Mouse (Mus musculus): ENCODE measurements around the gene Corin. TPM values are rescaled to one million over a fixed set of nuclear protein-coding genes. Genes with fewer than 3 reads are reported as not detected.

Corin gene
- polyA plus RNA-seq, 1 experiment from 2014 or later = 0.16 TPM

DNA sequence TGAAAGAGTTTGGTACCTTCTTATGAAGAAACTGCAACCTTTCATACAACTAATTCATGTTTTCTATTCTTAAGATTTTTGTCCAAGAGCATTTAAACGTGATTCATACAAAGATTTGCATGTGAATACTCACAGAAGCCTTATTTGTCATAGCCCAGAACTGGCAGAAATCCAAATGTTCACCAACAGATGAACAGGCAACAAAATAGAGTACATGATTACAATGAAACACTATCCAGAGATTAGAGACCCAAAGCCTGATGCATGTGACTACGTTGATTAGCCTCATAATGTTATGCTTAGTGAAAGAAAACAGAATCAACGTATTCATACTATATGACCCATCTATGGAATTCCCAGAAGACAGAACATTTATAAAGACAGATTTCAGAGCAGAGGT lies 140.4 kb downstream of the Corin start:
- H3K4me1 ChIP-seq (replicated peaks; ENCODE audit: control insufficient read depth, insufficient read depth, low read length) = no peaks in the 10 kb centered on the region
- WGBS = 14% methylated on average over 3 of the region's 3 CpGs
- no peak overlapping the region for H3K27ac ChIP-seq (ENCODE audit: low read length)
- H3K36me3 ChIP-seq (ENCODE audit: control insufficient read depth, insufficient read depth) = no peaks in the 10 kb centered on the region
- no peaks in the 10 kb centered on the region for H3K27me3 ChIP-seq (replicated peaks; ENCODE audit: control insufficient read depth, insufficient read depth, low read length)
- H3K9me3 ChIP-seq (ENCODE audit: control insufficient read depth, low read length) = no peaks in the 10 kb centered on the region
- H3K9ac ChIP-seq (replicated peaks; ENCODE audit: low read depth, low read length) = no peak overlapping the region
- no peak for ATAC-seq
- H3K4me2 ChIP-seq (ENCODE audit: low read length) = no peak overlapping the region
- no peak overlapping the region for H3K4me3 ChIP-seq (replicated peaks; ENCODE audit: low read length)

GRCm38 (mm10) chr5:72353746-72354145 lies 150.5 kb downstream of the Corin start:
- H3K4me1 ChIP-seq (replicated peaks; ENCODE audit: control insufficient read depth, insufficient read depth, low read length) = no peaks in the 10 kb centered on the region; the same call in 1 of the 2 replicates
- H3K36me3 ChIP-seq (ENCODE audit: control insufficient read depth, insufficient read depth) = no peaks in the 10 kb centered on the region
- WGBS = 71% methylated on average over 4 of the region's 4 CpGs
- no peak overlapping the region for H3K4me3 ChIP-seq (replicated peaks; ENCODE audit: low read length)
- no peaks in the 10 kb centered on the region for H3K9me3 ChIP-seq (ENCODE audit: control insufficient read depth, low read length)
- no peak for ATAC-seq
- H3K4me2 ChIP-seq (ENCODE audit: low read length) = no peak overlapping the region
- no peak overlapping the region for H3K9ac ChIP-seq (replicated peaks; ENCODE audit: low read depth, low read length)
- no peak overlapping the region for H3K27ac ChIP-seq (ENCODE audit: low read length)
- no peaks in the 10 kb centered on the region for H3K27me3 ChIP-seq (replicated peaks; ENCODE audit: control insufficient read depth, insufficient read depth, low read length)

- peak; percentile 98 for ATAC-seq
- Histone ChIP-seq H3K9ac (replicated peaks; ENCODE audit: low read depth, low read length) (no peak overlapping the region), H3K9me3 (ENCODE audit: control insufficient read depth, low read length) (no peaks in the 10 kb centered on the region), H3K4me2 (ENCODE audit: low read length) (no peak overlapping the region), H3K36me3 (ENCODE audit: control insufficient read depth, insufficient read depth) (no peaks in the 10 kb centered on the region), H3K27me3 (replicated peaks; ENCODE audit: control insufficient read depth, insufficient read depth, low read length) (no peaks in the 10 kb centered on the region), H3K4me3 (replicated peaks; ENCODE audit: low read length) (no peak overlapping the region), H3K27ac (ENCODE audit: low read length) (no peak overlapping the region), H3K4me1 (replicated peaks; ENCODE audit: control insufficient read depth, insufficient read depth, low read length) (no peaks in the 10 kb centered on the region; the same call in 1 of the 2 replicates)
- WGBS = 35% methylated on average over 5 of the region's 5 CpGs
These were observed 154.1 kb downstream of the Corin start for GRCm38 (mm10) chr5:72350081-72350758.

DNA sequence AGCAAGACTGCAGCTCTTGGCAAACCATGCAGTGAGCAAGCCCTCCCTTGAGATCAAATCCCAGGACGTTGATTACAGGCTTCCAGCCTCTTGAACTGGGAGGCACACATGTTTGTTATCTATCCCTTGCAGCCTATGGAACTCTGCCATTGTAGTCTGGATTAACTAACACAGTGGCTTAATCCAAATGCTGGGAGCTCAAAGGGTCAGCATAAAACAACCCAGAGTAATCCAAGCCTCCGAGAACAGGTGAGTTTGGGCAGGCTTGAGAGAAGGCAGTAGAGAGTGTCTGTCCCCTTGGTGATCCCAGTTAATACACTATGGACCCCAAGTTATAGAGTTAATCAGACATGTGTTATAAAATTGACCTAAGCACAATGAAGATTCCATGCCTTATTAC lies 155.7 kb downstream of the Corin start:
- no peak overlapping the region for H3K4me3 ChIP-seq (replicated peaks; ENCODE audit: low read length)
- no peak overlapping the region for H3K4me2 ChIP-seq (ENCODE audit: low read length)
- 44% methylated on average over 2 of the region's 2 CpGs for WGBS
- no peaks in the 10 kb centered on the region for H3K4me1 ChIP-seq (replicated peaks; ENCODE audit: control insufficient read depth, insufficient read depth, low read length)
- no peak for ATAC-seq
- no peaks in the 10 kb centered on the region for H3K9me3 ChIP-seq (ENCODE audit: control insufficient read depth, low read length)
- no peak overlapping the region for H3K9ac ChIP-seq (replicated peaks; ENCODE audit: low read depth, low read length)
- H3K36me3 ChIP-seq (ENCODE audit: control insufficient read depth, insufficient read depth) = no peaks in the 10 kb centered on the region
- H3K27ac ChIP-seq (ENCODE audit: low read length) = no peak overlapping the region
- H3K27me3 ChIP-seq (replicated peaks; ENCODE audit: control insufficient read depth, insufficient read depth, low read length) = no peaks in the 10 kb centered on the region

DNA sequence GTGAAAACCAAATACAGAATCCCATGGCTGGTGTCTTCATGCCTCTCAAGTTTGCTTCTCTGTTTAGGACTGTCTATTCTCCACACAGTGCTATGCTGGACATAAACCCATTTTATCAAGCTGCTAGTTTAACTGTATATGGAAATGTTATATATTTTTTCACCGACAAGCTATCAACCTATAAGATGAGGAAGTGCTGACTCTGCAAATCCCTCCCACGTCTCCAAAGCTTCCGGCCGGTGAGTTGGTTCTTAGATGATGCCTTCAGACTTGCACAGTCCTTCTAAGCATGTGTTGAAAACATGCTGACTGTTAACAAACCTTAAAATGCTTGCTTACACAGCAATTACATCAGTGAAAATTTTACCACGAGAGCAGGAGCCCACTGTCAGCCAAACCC lies 168.4 kb downstream of the Corin start:
- Histone ChIP-seq H3K9ac (replicated peaks; ENCODE audit: low read depth, low read length) (no peak overlapping the region), H3K9me3 (ENCODE audit: control insufficient read depth, low read length) (no peaks in the 10 kb centered on the region), H3K36me3 (ENCODE audit: control insufficient read depth, insufficient read depth) (no peaks in the 10 kb centered on the region), H3K27me3 (replicated peaks; ENCODE audit: control insufficient read depth, insufficient read depth, low read length) (no peaks in the 10 kb centered on the region), H3K4me1 (replicated peaks; ENCODE audit: control insufficient read depth, insufficient read depth, low read length) (no peaks in the 10 kb centered on the region), H3K4me3 (replicated peaks; ENCODE audit: low read length) (no peak overlapping the region), H3K4me2 (ENCODE audit: low read length) (no peak overlapping the region), H3K27ac (ENCODE audit: low read length) (no peak overlapping the region)
- ATAC-seq = no peak
- 89% methylated on average over 5 of the region's 5 CpGs for WGBS

DNA sequence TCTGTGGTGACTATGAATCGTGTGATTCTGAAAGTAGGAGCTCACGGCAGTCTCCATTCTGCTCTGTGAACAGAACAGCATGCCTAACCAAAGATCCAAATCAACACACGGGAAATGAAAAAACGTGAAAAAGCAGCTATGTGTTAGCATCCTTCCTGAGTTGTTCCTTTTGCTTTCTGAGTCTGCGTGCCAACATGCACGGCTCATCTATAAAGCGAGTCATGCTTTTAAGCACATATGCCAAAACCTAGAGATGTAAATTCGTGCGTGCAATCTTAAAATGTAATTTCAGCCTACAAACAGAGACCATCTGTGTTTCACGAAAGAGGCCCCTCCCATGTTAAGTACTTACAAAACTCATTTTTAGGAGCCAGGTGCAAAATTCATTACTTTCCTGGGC lies 171.4 kb downstream of the Corin start:
- 78% methylated on average over 10 of the region's 10 CpGs for WGBS
- no peak overlapping the region for H3K4me3 ChIP-seq (replicated peaks; ENCODE audit: low read length)
- H3K36me3 ChIP-seq (ENCODE audit: control insufficient read depth, insufficient read depth) = no peaks in the 10 kb centered on the region
- peaks cover 7% of the 10 kb centered on the region for H3K4me1 ChIP-seq (replicated peaks; ENCODE audit: control insufficient read depth, insufficient read depth, low read length)
- H3K27me3 ChIP-seq (replicated peaks; ENCODE audit: control insufficient read depth, insufficient read depth, low read length) = no peaks in the 10 kb centered on the region
- peak; percentile 72 for ATAC-seq
- H3K9ac ChIP-seq (replicated peaks; ENCODE audit: low read depth, low read length) = no peak overlapping the region
- no peaks in the 10 kb centered on the region for H3K9me3 ChIP-seq (ENCODE audit: control insufficient read depth, low read length)
- H3K27ac ChIP-seq (ENCODE audit: low read length) = no peak overlapping the region
- H3K4me2 ChIP-seq (ENCODE audit: low read length) = no peak overlapping the region

DNA sequence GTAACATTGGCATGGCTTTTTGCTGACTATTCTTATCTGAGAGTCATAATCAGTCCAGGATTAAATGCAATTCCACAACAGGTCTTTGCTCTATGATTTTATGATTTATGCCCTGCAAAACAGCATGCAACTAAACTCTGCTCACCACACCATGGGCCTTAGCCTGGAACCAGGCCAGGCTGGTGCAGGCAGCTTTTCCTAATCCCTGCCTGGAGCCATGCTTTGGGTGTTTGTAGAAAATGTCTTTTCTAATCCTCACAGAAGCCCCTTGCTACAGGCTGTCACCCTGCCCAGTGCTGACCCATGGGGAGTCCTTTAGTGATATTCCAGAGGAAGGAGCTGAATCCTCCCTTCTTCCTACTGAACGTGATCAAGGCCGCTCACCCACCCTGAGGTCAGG lies 173.1 kb downstream of the Corin start:
- no peak for ATAC-seq
- Histone ChIP-seq H3K4me2 (ENCODE audit: low read length) (no peak overlapping the region), H3K9me3 (ENCODE audit: control insufficient read depth, low read length) (no peaks in the 10 kb centered on the region), H3K4me1 (replicated peaks; ENCODE audit: control insufficient read depth, insufficient read depth, low read length) (peaks cover 7% of the 10 kb centered on the region), H3K4me3 (replicated peaks; ENCODE audit: low read length) (no peak overlapping the region), H3K36me3 (ENCODE audit: control insufficient read depth, insufficient read depth) (no peaks in the 10 kb centered on the region), H3K9ac (replicated peaks; ENCODE audit: low read depth, low read length) (no peak overlapping the region), H3K27ac (ENCODE audit: low read length) (no peak overlapping the region), H3K27me3 (replicated peaks; ENCODE audit: control insufficient read depth, insufficient read depth, low read length) (no peaks in the 10 kb centered on the region)
- WGBS = 79% methylated on average over 2 of the region's 2 CpGs

GRCm38 (mm10) chr5:72330648-72331047 lies 173.6 kb downstream of the Corin start:
- Histone ChIP-seq H3K9me3 (ENCODE audit: control insufficient read depth, low read length) (no peaks in the 10 kb centered on the region), H3K27ac (ENCODE audit: low read length) (no peak overlapping the region), H3K4me3 (replicated peaks; ENCODE audit: low read length) (no peak overlapping the region), H3K4me2 (ENCODE audit: low read length) (no peak overlapping the region), H3K36me3 (ENCODE audit: control insufficient read depth, insufficient read depth) (no peaks in the 10 kb centered on the region), H3K9ac (replicated peaks; ENCODE audit: low read depth, low read length) (no peak overlapping the region), H3K4me1 (replicated peaks; ENCODE audit: control insufficient read depth, insufficient read depth, low read length) (peaks cover 7% of the 10 kb centered on the region), H3K27me3 (replicated peaks; ENCODE audit: control insufficient read depth, insufficient read depth, low read length) (no peaks in the 10 kb centered on the region)
- 81% methylated on average over 11 of the region's 11 CpGs for WGBS
- no peak for ATAC-seq

DNA sequence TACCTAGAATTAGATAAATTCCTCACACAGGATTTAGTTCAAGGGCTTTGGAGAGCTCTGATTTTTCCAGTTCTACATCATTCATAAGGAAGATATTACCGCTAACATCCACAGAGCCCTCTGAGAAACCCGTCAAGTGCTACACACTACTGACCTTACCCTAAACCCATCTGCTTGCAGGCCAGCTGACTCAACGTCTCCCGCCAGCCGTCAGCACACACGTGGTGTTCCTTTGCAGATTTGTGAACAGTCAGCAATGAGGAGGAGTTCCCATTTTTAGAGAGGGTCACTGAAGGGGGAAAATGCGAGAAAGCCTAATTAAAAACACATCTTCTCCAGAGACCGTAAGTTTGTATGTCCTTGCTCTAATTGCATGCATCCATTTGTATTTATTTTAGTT lies 174.8 kb downstream of the Corin start:
- no peaks in the 10 kb centered on the region for H3K36me3 ChIP-seq (ENCODE audit: control insufficient read depth, insufficient read depth)
- no peak overlapping the region for H3K4me2 ChIP-seq (ENCODE audit: low read length)
- 44% methylated on average over 8 of the region's 8 CpGs for WGBS
- H3K27me3 ChIP-seq (replicated peaks; ENCODE audit: control insufficient read depth, insufficient read depth, low read length) = no peaks in the 10 kb centered on the region
- H3K9ac ChIP-seq (replicated peaks; ENCODE audit: low read depth, low read length) = no peak overlapping the region
- H3K4me3 ChIP-seq (replicated peaks; ENCODE audit: low read length) = no peak overlapping the region
- peak; percentile 68 for ATAC-seq
- H3K9me3 ChIP-seq (ENCODE audit: control insufficient read depth, low read length) = no peaks in the 10 kb centered on the region
- peaks cover 7% of the 10 kb centered on the region for H3K4me1 ChIP-seq (replicated peaks; ENCODE audit: control insufficient read depth, insufficient read depth, low read length)
- H3K27ac ChIP-seq (ENCODE audit: low read length) = no peak overlapping the region

GRCm38 (mm10) chr5:72315282-72315681 lies 189.0 kb downstream of the Corin start:
- no peaks in the 10 kb centered on the region for H3K36me3 ChIP-seq (ENCODE audit: control insufficient read depth, insufficient read depth)
- H3K27me3 ChIP-seq (replicated peaks; ENCODE audit: control insufficient read depth, insufficient read depth, low read length) = no peaks in the 10 kb centered on the region
- H3K4me3 ChIP-seq (replicated peaks; ENCODE audit: low read length) = no peak overlapping the region
- WGBS = 81% methylated on average over 4 of the region's 4 CpGs
- H3K4me2 ChIP-seq (ENCODE audit: low read length) = no peak overlapping the region
- no peak for ATAC-seq
- no peak overlapping the region for H3K27ac ChIP-seq (ENCODE audit: low read length)
- no peaks in the 10 kb centered on the region for H3K9me3 ChIP-seq (ENCODE audit: control insufficient read depth, low read length)
- no peaks in the 10 kb centered on the region for H3K4me1 ChIP-seq (replicated peaks; ENCODE audit: control insufficient read depth, insufficient read depth, low read length)
- no peak overlapping the region for H3K9ac ChIP-seq (replicated peaks; ENCODE audit: low read depth, low read length)

All from forebrain, embryonic 16.5 days (tissue).